Comparison of ENCODE assay signal across 10 mouse cellular contexts in genomic region chr4:111597249-111597661, GRCm38 (mm10).
DNase-seq lines count a peak whose midpoint lies in the region; ATAC-seq and TF ChIP-seq lines count a peak whose summit lies in the region.
"Had no signal": no experiment of that assay in that cellular context is flagged by ENCODE, and none has a peak within 500 bp of the region (broad histone marks: within the 10 kb centered on the region; RNA-seq: fewer than 3 reads in every experiment).

No protein-coding gene starts in this region.

- no peak for TF ChIP-seq EP300 in liver, postnatal 0 days (IDR thresholded peaks at IDR 0.05; ENCODE audit: low read depth)

- H3K36me3 ChIP-seq in hindbrain, embryonic 13.5 days: no peaks in the 10 kb centered on the region
- no peaks in the 10 kb centered on the region for H3K36me3 ChIP-seq in hindbrain, embryonic 11.5 days (ENCODE audit: control insufficient read depth, insufficient read depth, low read length)
- no peaks in the 10 kb centered on the region for H3K36me3 ChIP-seq in lung, embryonic 16.5 days (ENCODE audit: control insufficient read depth, insufficient read depth, low read length)
- H3K36me3 ChIP-seq in liver, postnatal 0 days (replicated peaks; ENCODE audit: insufficient read depth, low read length): no peaks in the 10 kb centered on the region
- H3K36me3 ChIP-seq: embryonic facial prominence, embryonic 13.5 days; G1E had no signal

- no peaks in the 10 kb centered on the region for H3K9me3 ChIP-seq in hindbrain, embryonic 13.5 days
- H3K9me3 ChIP-seq in hindbrain, embryonic 11.5 days (ENCODE audit: control insufficient read depth, low read length): no peaks in the 10 kb centered on the region
- no peaks in the 10 kb centered on the region for H3K9me3 ChIP-seq in lung, embryonic 16.5 days (ENCODE audit: control insufficient read depth, low read length)
- no peaks in the 10 kb centered on the region for H3K9me3 ChIP-seq in liver, postnatal 0 days (ENCODE audit: low read length)
- H3K9me3 ChIP-seq: embryonic facial prominence, embryonic 13.5 days had no signal

- intact Hi-C loops in heart, postnatal 14 days (cut with DNase I): no loop called here

- 80% methylated on average over 2 of the region's 2 CpGs for WGBS in hindbrain, embryonic 13.5 days
- WGBS in hindbrain, embryonic 11.5 days: 92% methylated on average over 2 of the region's 2 CpGs
- 80% methylated on average over 2 of the region's 2 CpGs for WGBS in lung, embryonic 16.5 days
- WGBS in liver, postnatal 0 days (ENCODE audit: insufficient replicate concordance): 80% methylated on average over 2 of the region's 2 CpGs

- 0 out of 2 replicates have a peak overlapping the region, but pooled peaks have one; percentile 1 for H3K27ac ChIP-seq in hindbrain, embryonic 13.5 days
- H3K27ac ChIP-seq in hindbrain, embryonic 11.5 days (ENCODE audit: low read depth, low read length): no peak overlapping the region
- no peak overlapping the region for H3K27ac ChIP-seq in lung, embryonic 16.5 days (ENCODE audit: low read length)
- H3K27ac ChIP-seq in liver, postnatal 0 days (ENCODE audit: low read depth): no peak overlapping the region
- H3K27ac ChIP-seq: embryonic facial prominence, embryonic 13.5 days had no signal

- ATAC-seq in hindbrain, embryonic 13.5 days (ENCODE audit: low FRiP score): peak; percentile 91
- ATAC-seq in hindbrain, embryonic 11.5 days (ENCODE audit: low FRiP score): no peak; the same call in 1 of the 2 replicates
- ATAC-seq in lung, embryonic 16.5 days (ENCODE audit: low read depth): peak; percentile 69
- no peak for ATAC-seq in liver, postnatal 0 days

- H3K4me1 ChIP-seq in hindbrain, embryonic 13.5 days (replicated peaks): peaks cover 6% of the 10 kb centered on the region
- no peaks in the 10 kb centered on the region for H3K4me1 ChIP-seq in hindbrain, embryonic 11.5 days (replicated peaks; ENCODE audit: control insufficient read depth, insufficient read depth, low read length)
- H3K4me1 ChIP-seq in lung, embryonic 16.5 days (replicated peaks; ENCODE audit: control insufficient read depth, insufficient read depth, low read length): no peaks in the 10 kb centered on the region
- no peaks in the 10 kb centered on the region for H3K4me1 ChIP-seq in liver, postnatal 0 days (ENCODE audit: insufficient read depth)
- H3K4me1 ChIP-seq: embryonic facial prominence, embryonic 13.5 days had no signal

- no peak overlapping the region for H3K4me2 ChIP-seq in hindbrain, embryonic 13.5 days
- H3K4me2 ChIP-seq in hindbrain, embryonic 11.5 days (replicated peaks; ENCODE audit: low read depth, low read length): no peak overlapping the region
- H3K4me2 ChIP-seq in lung, embryonic 16.5 days (ENCODE audit: low read depth, low read length): no peak overlapping the region
- no peak overlapping the region for H3K4me2 ChIP-seq in liver, postnatal 0 days (ENCODE audit: low read depth, low read length)
- H3K4me2 ChIP-seq: embryonic facial prominence, embryonic 13.5 days had no signal

- H3K9ac ChIP-seq in hindbrain, embryonic 13.5 days: no peak overlapping the region
- no peak overlapping the region for H3K9ac ChIP-seq in hindbrain, embryonic 11.5 days (ENCODE audit: low read depth, low read length)
- H3K9ac ChIP-seq in lung, embryonic 16.5 days (ENCODE audit: low read length): no peak overlapping the region
- no peak overlapping the region for H3K9ac ChIP-seq in liver, postnatal 0 days (replicated peaks)
- H3K9ac ChIP-seq: embryonic facial prominence, embryonic 13.5 days had no signal

- DNase-seq in hindbrain, embryonic 11.5 days (ENCODE audit: low spot score): no peak
- DNase-seq in cerebellum, adult 11-12 months: peak; percentile 10
- DNase-seq in heart, postnatal 14 days: peak; percentile 26 to 35
- peak; percentile 62 for DNase-seq in right cerebral cortex, postnatal 4 days
- DNase-seq in urinary bladder, postnatal 10 days (ENCODE audit: low spot score): no peak
- no peak for DNase-seq in liver, postnatal 0 days

- no peak overlapping the region for H3K4me3 ChIP-seq in hindbrain, embryonic 13.5 days
- no peak overlapping the region for H3K4me3 ChIP-seq in hindbrain, embryonic 11.5 days (ENCODE audit: low read depth, low read length)
- H3K4me3 ChIP-seq in lung, embryonic 16.5 days (ENCODE audit: low read length): no peak overlapping the region
- H3K4me3 ChIP-seq in liver, postnatal 0 days (ENCODE audit: low read depth, low read length): no peak overlapping the region
- H3K4me3 ChIP-seq: embryonic facial prominence, embryonic 13.5 days had no signal

- no peak for TF ChIP-seq CTCF in liver, postnatal 0 days (IDR thresholded peaks at IDR 0.05; ENCODE audit: low read depth)

- no peaks in the 10 kb centered on the region for H3K27me3 ChIP-seq in hindbrain, embryonic 13.5 days
- H3K27me3 ChIP-seq in hindbrain, embryonic 11.5 days (ENCODE audit: control insufficient read depth, insufficient read depth, low read length): no peaks in the 10 kb centered on the region
- H3K27me3 ChIP-seq in lung, embryonic 16.5 days (ENCODE audit: control insufficient read depth, insufficient read depth, low read depth, low read length): no peaks in the 10 kb centered on the region
- no peaks in the 10 kb centered on the region for H3K27me3 ChIP-seq in liver, postnatal 0 days (ENCODE audit: insufficient read depth, low read length)
- H3K27me3 ChIP-seq: embryonic facial prominence, embryonic 13.5 days had no signal

Comparison
In these comparisons a context has a peak if more than half of its experiments do, and no peak if none do; other contexts are left out.
1. ATAC-seq: peak in hindbrain, embryonic 13.5 days (single experiment) and lung, embryonic 16.5 days (single experiment); none in hindbrain, embryonic 11.5 days (single experiment) and liver, postnatal 0 days (single experiment).
2. DNase-seq: peak in cerebellum, adult 11-12 months (single experiment), heart, postnatal 14 days (2 of 2) and right cerebral cortex, postnatal 4 days (single experiment); none in hindbrain, embryonic 11.5 days (single experiment), urinary bladder, postnatal 10 days (single experiment) and liver, postnatal 0 days (single experiment).